Comparison of ENCODE assay signal across 7 mouse cellular contexts in the genomic region with DNA sequence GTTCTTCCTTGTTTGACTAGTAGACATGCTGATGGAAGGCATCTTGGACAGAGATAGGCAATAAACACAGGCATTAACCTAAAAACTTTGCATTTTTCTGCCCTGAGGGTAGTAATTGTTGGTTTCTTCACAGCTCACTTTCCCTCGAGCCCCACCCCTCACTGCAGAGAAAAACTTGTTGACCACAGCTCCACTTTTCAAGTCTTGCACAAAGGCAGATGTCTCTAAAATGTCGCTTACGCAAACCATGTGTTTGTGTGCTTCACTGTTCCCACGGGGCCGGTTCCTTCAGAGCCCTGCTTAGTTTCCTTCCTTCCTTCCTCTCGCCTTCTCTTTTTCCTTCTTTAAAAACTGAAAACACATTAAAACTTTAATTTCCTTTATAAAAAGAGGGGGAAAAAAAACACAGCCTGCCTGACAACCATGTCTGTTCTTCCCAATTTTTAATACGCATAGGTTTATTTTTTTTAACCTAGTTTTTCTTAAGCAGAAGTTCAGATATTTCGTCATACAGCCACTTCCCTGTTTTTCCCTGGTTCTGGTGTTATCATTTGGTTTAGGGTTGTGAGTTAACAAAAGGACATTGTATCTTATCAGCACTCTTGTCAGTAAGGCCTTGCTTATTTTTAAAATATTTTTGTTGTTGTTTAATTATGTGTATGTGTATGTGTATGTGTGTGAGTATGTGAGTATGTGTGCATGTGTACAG.
A peak's percentile ranks its signal among the peaks of the same experiment; 100 is the strongest.
DNase-seq lines count a peak whose midpoint lies in the region; ATAC-seq and TF ChIP-seq lines count a peak whose summit lies in the region.

No protein-coding gene starts in this region.

- intact Hi-C loops in gastrocnemius, postnatal 14 days (cut with DNase I; ENCODE audit: low total_unique reads) = no loop called here

- WGBS in limb, embryonic 13.5 days = 32% methylated on average over 8 of the region's 8 CpGs

- H3K9ac ChIP-seq in limb, embryonic 13.5 days = no peak overlapping the region

- H3K27me3 ChIP-seq in limb, embryonic 13.5 days = no peaks in the 10 kb centered on the region
- H3K27me3 ChIP-seq in myocyte (ENCODE audit: control insufficient read depth, insufficient read depth, insufficient read length) = no peaks in the 10 kb centered on the region

- H3K4me2 ChIP-seq in limb, embryonic 13.5 days (replicated peaks) = 0 out of 2 replicates have a peak overlapping the region, but pooled peaks have one; percentile 9
- H3K4me2 ChIP-seq in myocyte (ENCODE audit: low read depth) = no peak overlapping the region

- no peaks in the 10 kb centered on the region for H3K9me3 ChIP-seq in limb, embryonic 13.5 days

- no peak overlapping the region for H3ac ChIP-seq in myocyte (ENCODE audit: control insufficient read depth, insufficient read length)

- ATAC-seq in limb, embryonic 13.5 days (ENCODE audit: low FRiP score, low read depth) = no peak

- H3K27ac ChIP-seq in limb, embryonic 13.5 days = no peak overlapping the region

- no peaks in the 10 kb centered on the region for H3K79me2 ChIP-seq in myocyte (ENCODE audit: control insufficient read depth, insufficient read depth)

- H3K4me3 ChIP-seq in limb, embryonic 13.5 days = no peak overlapping the region
- no peak overlapping the region for H3K4me3 ChIP-seq in myocyte

- TF ChIP-seq POLR2A in myocyte (IDR thresholded peaks at IDR 0.05; ENCODE audit: insufficient read length, low read depth) = no peak

- no peaks in the 10 kb centered on the region for H3K36me3 ChIP-seq in limb, embryonic 13.5 days
- H3K36me3 ChIP-seq in myocyte (ENCODE audit: control insufficient read depth, insufficient read depth) = no peaks in the 10 kb centered on the region

- peaks cover 18% of the 10 kb centered on the region for H3K4me1 ChIP-seq in limb, embryonic 13.5 days

- peak; percentile 63 for DNase-seq in CD4-positive, CD25-positive, alpha-beta regulatory T cell, adult 2 months (ENCODE audit: low read depth, low spot score)
- peak; percentile 80 for DNase-seq in NIH3T3 (ENCODE audit: low read depth)
- peak; percentile 34 for DNase-seq in gastrocnemius, postnatal 14 days
- no peak for DNase-seq in frontal cortex, postnatal 14 days (ENCODE audit: low spot score in 2 of 2)
- no peak for DNase-seq in cerebellum, adult 9-11 months

TF ChIP-seq in myocyte, 11 proteins besides CTCF, POLR2A, EP300 and RAD21:
- no peak for TF ChIP-seq TCF12 (IDR thresholded peaks at IDR 0.05; ENCODE audit: insufficient read depth, poor library complexity, severe bottlenecking)
- no peak for TF ChIP-seq POLR2AphosphoS2 (IDR thresholded peaks at IDR 0.05; ENCODE audit: insufficient read length, low read depth)
- no peak for TF ChIP-seq USF1 (IDR thresholded peaks at IDR 0.05; ENCODE audit: low read depth)
- TF ChIP-seq SRF (IDR thresholded peaks at IDR 0.05; ENCODE audit: control insufficient read depth, insufficient read length, low read depth) = no peak
- TF ChIP-seq CEBPB (IDR thresholded peaks at IDR 0.05; ENCODE audit: insufficient read depth, poor library complexity, severe bottlenecking) = 0 out of 2 replicates have a peak, but pooled peaks have one; percentile 47
- TF ChIP-seq REST (IDR thresholded peaks at IDR 0.05; ENCODE audit: insufficient read depth, insufficient read length) = no peak
- no peak for TF ChIP-seq TCF3 (IDR thresholded peaks at IDR 0.05; ENCODE audit: insufficient read length, low read depth)
- no peak for TF ChIP-seq MAX (IDR thresholded peaks at IDR 0.05; ENCODE audit: low read depth)
TF ChIP-seq in myocyte: peak in this region for 1.

Comparison
In these comparisons a context has a peak if more than half of its experiments do, and no peak if none do; other contexts are left out.
1. DNase-seq: peak in CD4-positive, CD25-positive, alpha-beta regulatory T cell, adult 2 months (single experiment), NIH3T3 (single experiment) and gastrocnemius, postnatal 14 days (single experiment); none in frontal cortex, postnatal 14 days (0 of 2) and cerebellum, adult 9-11 months (single experiment).